In the genomic region with DNA sequence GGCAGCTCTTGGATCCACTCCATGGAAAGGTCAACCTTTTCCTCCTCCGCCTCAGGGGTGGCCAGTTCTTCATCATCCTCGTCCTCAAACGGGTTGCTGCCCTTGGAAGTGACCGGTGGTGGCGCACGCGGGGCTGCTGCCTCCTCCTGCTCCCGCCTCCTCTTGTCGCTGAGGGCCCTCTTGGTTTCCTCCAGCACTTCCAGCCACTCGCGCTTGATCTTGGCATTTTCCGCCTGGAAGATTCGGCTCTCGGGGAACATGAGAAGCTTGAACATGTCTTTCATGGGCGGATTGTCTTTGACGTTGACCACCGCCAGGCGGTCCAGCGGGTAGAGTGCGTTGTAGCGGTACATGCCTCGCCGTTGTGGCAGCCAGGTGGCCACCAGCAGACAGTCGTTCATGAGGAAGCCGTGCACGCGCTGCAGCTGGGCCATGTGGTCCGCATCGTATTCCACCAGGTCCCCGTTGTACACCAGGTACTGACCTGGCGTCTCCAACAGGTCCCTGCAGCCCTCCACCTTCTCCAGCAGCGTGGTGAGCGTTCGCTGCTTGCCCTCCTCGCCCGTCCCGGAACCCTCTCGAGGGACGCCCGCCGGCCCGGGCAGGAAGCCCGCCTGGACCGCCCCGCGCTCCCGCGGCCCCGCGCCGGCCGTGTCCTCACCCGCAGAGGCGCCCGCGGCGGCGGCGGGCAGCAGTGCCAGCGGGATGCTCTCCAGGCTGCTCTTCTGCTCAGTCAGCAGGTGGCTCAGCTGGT, we compare ENCODE assay signal across 8 mouse cellular contexts. TPM values are rescaled to one million over a fixed set of nuclear protein-coding genes. Genes with fewer than 3 reads are reported as not detected.
A peak's percentile ranks its signal among the peaks of the same experiment; 100 is the strongest.
DNase-seq lines count a peak whose midpoint lies in the region; ATAC-seq lines count a peak whose summit lies in the region.

No protein-coding gene starts in this region.

- peak overlapping the region; percentile 98 for H3K4me3 ChIP-seq in forebrain, embryonic 10.5 days
- H3K4me3 ChIP-seq in heart, embryonic 14.5 days (ENCODE audit: control insufficient read depth in 1 of 2, insufficient read depth in 1 of 2, low read depth in 1 of 2, low read length in 2 of 2), result peak overlapping the region; percentile 87 to 88
- peak overlapping the region; percentile 86 for H3K4me3 ChIP-seq in liver, embryonic 15.5 days (replicated peaks)
- peak overlapping the region; percentile 96 for H3K4me3 ChIP-seq in neural tube, embryonic 12.5 days

- H3K36me3 ChIP-seq in forebrain, embryonic 10.5 days (replicated peaks), result peaks cover 68% of the 10 kb centered on the region
- H3K36me3 ChIP-seq in heart, embryonic 14.5 days (ENCODE audit: control insufficient read depth, insufficient read depth, low read length), result peaks cover 53% of the 10 kb centered on the region
- peaks cover 58% of the 10 kb centered on the region for H3K36me3 ChIP-seq in liver, embryonic 15.5 days (replicated peaks)
- peaks cover 43% of the 10 kb centered on the region for H3K36me3 ChIP-seq in neural tube, embryonic 12.5 days

- H3K9ac ChIP-seq in heart, embryonic 14.5 days (ENCODE audit: low read length), result peak overlapping the region; percentile 90
- H3K9ac ChIP-seq in liver, embryonic 15.5 days, result peak overlapping the region; percentile 89
- H3K9ac ChIP-seq in neural tube, embryonic 12.5 days, result peak overlapping the region; percentile 86

- ATAC-seq in heart, embryonic 14.5 days (ENCODE audit: insufficient number of reproducible peaks, insufficient read depth, low FRiP score, low read depth), result 0 out of 2 replicates have a peak, but pooled peaks have one; percentile 7
- peak; percentile 56 for ATAC-seq in liver, embryonic 15.5 days (ENCODE audit: insufficient read depth)
- ATAC-seq in neural tube, embryonic 12.5 days (ENCODE audit: low FRiP score, low read depth), result peak; percentile 64

- no peaks in the 10 kb centered on the region for H3K9me3 ChIP-seq in forebrain, embryonic 10.5 days
- no peaks in the 10 kb centered on the region for H3K9me3 ChIP-seq in heart, embryonic 14.5 days (ENCODE audit: control insufficient read depth, low read length)
- no peaks in the 10 kb centered on the region for H3K9me3 ChIP-seq in liver, embryonic 15.5 days (replicated peaks)
- H3K9me3 ChIP-seq in neural tube, embryonic 12.5 days, result no peaks in the 10 kb centered on the region

- WGBS in forebrain, embryonic 10.5 days, result 2% methylated on average over 60 of the region's 60 CpGs
- under 1% methylated on average over 60 of the region's 60 CpGs for WGBS in heart, embryonic 14.5 days
- 1% methylated on average over 60 of the region's 60 CpGs for WGBS in liver, embryonic 15.5 days (ENCODE audit: insufficient replicate concordance)
- WGBS in neural tube, embryonic 12.5 days, result 1% methylated on average over 60 of the region's 60 CpGs

- H3K27ac ChIP-seq in forebrain, embryonic 10.5 days, result peak overlapping the region; percentile 84
- H3K27ac ChIP-seq in heart, embryonic 14.5 days (replicated peaks in 1 of 2; ENCODE audit: control insufficient read depth in 1 of 2, insufficient read depth in 1 of 2, low read depth in 2 of 2, low read length in 2 of 2), result peak overlapping the region; percentile 82 to 86
- H3K27ac ChIP-seq in liver, embryonic 15.5 days (replicated peaks), result peak overlapping the region; percentile 92
- H3K27ac ChIP-seq in neural tube, embryonic 12.5 days, result 0 out of 2 replicates have a peak overlapping the region, but pooled peaks have one; percentile 12

- no peaks in the 10 kb centered on the region for H3K27me3 ChIP-seq in forebrain, embryonic 10.5 days (ENCODE audit: poor library complexity, severe bottlenecking)
- H3K27me3 ChIP-seq in heart, embryonic 14.5 days (ENCODE audit: control insufficient read depth, insufficient read depth, low read length), result no peaks in the 10 kb centered on the region
- no peaks in the 10 kb centered on the region for H3K27me3 ChIP-seq in liver, embryonic 15.5 days
- H3K27me3 ChIP-seq in neural tube, embryonic 12.5 days (replicated peaks), result no peaks in the 10 kb centered on the region

- DNase-seq in CD8-positive naive resting alpha-beta T cell, adult 2 months (ENCODE audit: low read depth in 2 of 2, low spot score in 2 of 2), result peak; percentile 26 to 36
- peak; percentile 44 for DNase-seq in c-Kit-positive CD71-positive TER-119-negative erythroid progenitor cells, embryonic 14.5 days (ENCODE audit: low read depth)
- peak; percentile 65 for DNase-seq in forebrain, embryonic 10.5 days (ENCODE audit: extremely low spot score, low spot score)
- DNase-seq in kidney, postnatal 14 days, result peak; percentile 87
- DNase-seq in telencephalon, adult 2 months (ENCODE audit: low read depth, low spot score), result peak; percentile 46

- peaks cover 31% of the 10 kb centered on the region for H3K4me1 ChIP-seq in forebrain, embryonic 10.5 days
- peaks cover 10 to 24% of the 10 kb centered on the region in 2 experiments; a peak in 3 of 4 replicates for H3K4me1 ChIP-seq in heart, embryonic 14.5 days (ENCODE audit: control insufficient read depth in 2 of 2, insufficient read depth in 2 of 2, low read length in 2 of 2)
- H3K4me1 ChIP-seq in liver, embryonic 15.5 days (replicated peaks), result peaks cover 51% of the 10 kb centered on the region
- peaks cover 35% of the 10 kb centered on the region for H3K4me1 ChIP-seq in neural tube, embryonic 12.5 days

- peak overlapping the region; percentile 97 for H3K4me2 ChIP-seq in heart, embryonic 14.5 days (ENCODE audit: low read length)
- peak overlapping the region; percentile 98 for H3K4me2 ChIP-seq in liver, embryonic 15.5 days
- peak overlapping the region; percentile 99 for H3K4me2 ChIP-seq in neural tube, embryonic 12.5 days (replicated peaks)

RNA-seq across cellular contexts. Expression of a gene that starts 0.7 kb away (rescaled TPM):
- polyA plus RNA-seq in forebrain, embryonic 10.5 days (2016; fragmentation: Nextera tagmentation; extraction: Ambion mirVana), result 8.3 and 8.5 TPM in 2 replicates
- polyA plus RNA-seq in heart, embryonic 14.5 days (2014; fragmentation: Nextera tagmentation; extraction: Ambion mirVana), result 5.8 and 6.5 TPM in 2 replicates
- 3.7 and 3.8 TPM in 2 replicates for polyA plus RNA-seq in liver, embryonic 15.5 days (2015; fragmentation: Nextera tagmentation; extraction: Ambion mirVana)
- polyA plus RNA-seq in neural tube, embryonic 12.5 days (2016; fragmentation: Nextera tagmentation; extraction: Ambion mirVana), result 15.4 and 17.3 TPM in 2 replicates

RNA-seq across cellular contexts. Expression of a gene that starts 0.9 kb away (rescaled TPM):
- 8.8 and 10.0 TPM in 2 replicates for polyA plus RNA-seq in forebrain, embryonic 10.5 days (2016; fragmentation: Nextera tagmentation; extraction: Ambion mirVana)
- 6.5 and 6.8 TPM in 2 replicates for polyA plus RNA-seq in heart, embryonic 14.5 days (2014; fragmentation: Nextera tagmentation; extraction: Ambion mirVana)
- 6.1 and 6.4 TPM in 2 replicates for polyA plus RNA-seq in liver, embryonic 15.5 days (2015; fragmentation: Nextera tagmentation; extraction: Ambion mirVana)
- 12.6 and 15.1 TPM in 2 replicates for polyA plus RNA-seq in neural tube, embryonic 12.5 days (2016; fragmentation: Nextera tagmentation; extraction: Ambion mirVana)

RNA-seq across cellular contexts. Expression of a gene that starts 33.9 kb away (rescaled TPM):
- polyA plus RNA-seq in forebrain, embryonic 10.5 days (2016; fragmentation: Nextera tagmentation; extraction: Ambion mirVana), result 81.0 and 83.7 TPM in 2 replicates
- polyA plus RNA-seq in heart, embryonic 14.5 days (2014; fragmentation: Nextera tagmentation; extraction: Ambion mirVana), result 41.9 and 43.8 TPM in 2 replicates
- 15.9 and 17.3 TPM in 2 replicates for polyA plus RNA-seq in liver, embryonic 15.5 days (2015; fragmentation: Nextera tagmentation; extraction: Ambion mirVana)
- polyA plus RNA-seq in neural tube, embryonic 12.5 days (2016; fragmentation: Nextera tagmentation; extraction: Ambion mirVana), result 40.2 and 42.6 TPM in 2 replicates

RNA-seq across cellular contexts. Expression of a gene that starts 34.0 kb away (rescaled TPM):
- polyA plus RNA-seq in forebrain, embryonic 10.5 days (2016; fragmentation: Nextera tagmentation; extraction: Ambion mirVana), result 156 and 157 TPM in 2 replicates
- polyA plus RNA-seq in heart, embryonic 14.5 days (2014; fragmentation: Nextera tagmentation; extraction: Ambion mirVana), result 115 and 117 TPM in 2 replicates
- polyA plus RNA-seq in liver, embryonic 15.5 days (2015; fragmentation: Nextera tagmentation; extraction: Ambion mirVana), result 35.6 and 42.2 TPM in 2 replicates
- 111 and 113 TPM in 2 replicates for polyA plus RNA-seq in neural tube, embryonic 12.5 days (2016; fragmentation: Nextera tagmentation; extraction: Ambion mirVana)

RNA-seq across cellular contexts. Expression of a gene that starts 52.3 kb away (rescaled TPM):
- 12.8 and 13.3 TPM in 2 replicates for polyA plus RNA-seq in forebrain, embryonic 10.5 days (2016; fragmentation: Nextera tagmentation; extraction: Ambion mirVana)
- 25.5 and 26.0 TPM in 2 replicates for polyA plus RNA-seq in heart, embryonic 14.5 days (2014; fragmentation: Nextera tagmentation; extraction: Ambion mirVana)
- polyA plus RNA-seq in liver, embryonic 15.5 days (2015; fragmentation: Nextera tagmentation; extraction: Ambion mirVana), result 3.5 and 4.5 TPM in 2 replicates
- 17.4 and 18.2 TPM in 2 replicates for polyA plus RNA-seq in neural tube, embryonic 12.5 days (2016; fragmentation: Nextera tagmentation; extraction: Ambion mirVana)

Comparison
In these comparisons a context has a peak if more than half of its experiments do, and no peak if none do; other contexts are left out.
1. Peak in every context shown above with its lines: DNase-seq, ATAC-seq, H3K4me3 ChIP-seq and H3K27ac ChIP-seq.
2. DNase-seq: peak in every context shown above with its lines; median percentile 87 in kidney, postnatal 14 days; 65 in forebrain, embryonic 10.5 days; 46 in telencephalon, adult 2 months; 44 in c-Kit-positive CD71-positive TER-119-negative erythroid progenitor cells, embryonic 14.5 days; 31 in CD8-positive naive resting alpha-beta T cell, adult 2 months.
3. H3K27ac ChIP-seq: peak in every context shown above with its lines; median percentile 92 in liver, embryonic 15.5 days; 84 in forebrain, embryonic 10.5 days; 84 in heart, embryonic 14.5 days; 12 in neural tube, embryonic 12.5 days.
4. ATAC-seq: peak in every context shown above with its lines; median percentile 64 in neural tube, embryonic 12.5 days; 56 in liver, embryonic 15.5 days; 7 in heart, embryonic 14.5 days.